Mouse (Mus musculus): ENCODE results near the gene Eif4e2.

DNA sequence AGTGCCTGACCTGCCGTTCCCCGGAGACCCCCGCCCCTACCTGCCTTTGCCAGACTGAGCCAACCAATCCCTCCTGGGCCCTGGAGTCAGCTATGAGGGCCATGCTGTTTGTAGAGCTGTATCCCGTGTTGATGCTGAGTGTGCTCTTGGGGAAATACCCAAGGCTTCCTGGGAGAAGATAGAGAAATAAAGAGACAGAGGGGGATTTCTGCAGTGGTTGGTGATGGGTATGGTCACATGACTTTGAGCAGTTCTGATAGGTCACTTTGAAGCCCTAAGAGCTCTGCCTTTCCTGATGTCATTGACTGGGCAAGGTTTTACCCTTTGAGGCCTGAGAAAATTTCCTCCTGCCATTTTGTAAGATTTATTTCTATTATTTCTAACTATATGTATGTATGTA is 2.3 kb upstream of the Eif4e2 start:
- TF ChIP-seq CTCF (IDR thresholded peaks at IDR 0.05; ENCODE audit: control insufficient read depth, insufficient read depth, insufficient read length) (no peak), USF1 (IDR thresholded peaks at IDR 0.05; ENCODE audit: low read depth) (no peak), MYOD1 (IDR thresholded peaks at IDR 0.05; ENCODE audit: control insufficient read depth, insufficient read length, low read depth) (no peak), CEBPB (IDR thresholded peaks at IDR 0.05; ENCODE audit: low read depth) (no peak), MAX (IDR thresholded peaks at IDR 0.05) (no peak)

Measured in C2C12 (cell line).